Mouse (Mus musculus): ENCODE results near the gene Metap2. TPM values are rescaled to one million over a fixed set of nuclear protein-coding genes. Genes with fewer than 3 reads are reported as not detected.
"Not testable (repeated sequence)": the region's sequence is repeated elsewhere in the genome, so short reads cannot be mapped to it uniquely, and the experiment has no call there.

Metap2 gene
- polyA plus RNA-seq, 1 experiment = 1,559 TPM

DNA sequence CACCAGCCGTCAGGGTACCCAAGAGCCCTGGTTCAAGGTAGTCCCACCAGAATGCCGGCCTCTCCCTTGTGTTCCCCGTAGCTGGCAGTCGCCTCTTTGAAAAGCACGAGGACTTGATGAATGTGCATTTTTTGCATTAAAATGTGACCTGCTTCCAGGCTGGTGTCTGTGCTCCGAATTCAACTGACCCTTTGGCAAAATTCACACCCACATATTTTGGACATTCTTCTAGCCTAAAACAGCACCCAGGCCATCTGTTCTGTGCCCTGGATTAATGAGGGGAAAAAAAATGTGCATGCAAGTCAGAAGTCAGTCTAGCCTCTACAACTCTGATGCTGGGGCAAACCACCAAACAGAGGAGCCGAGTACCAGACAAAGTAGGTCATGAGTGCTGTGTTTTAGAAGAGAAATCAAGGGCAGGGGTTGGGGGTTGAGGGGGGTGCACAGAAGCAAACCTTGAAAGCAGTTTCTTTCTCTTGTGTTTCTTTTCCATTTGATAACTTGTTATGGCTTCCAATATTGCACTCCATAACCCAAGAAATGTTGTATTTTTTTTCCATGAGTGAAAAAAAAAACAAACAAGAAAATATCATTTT is 86.2 kb downstream of the Metap2 start:
- TF ChIP-seq POLR2A (IDR thresholded peaks at IDR 0.05; ENCODE audit: borderline replicate concordance, control insufficient read depth, low read depth, low read length) = no peak
- TF ChIP-seq CTCF (IDR thresholded peaks at IDR 0.05; ENCODE audit: control insufficient read depth, insufficient read depth, low read length) = no peak
- Histone ChIP-seq H3K4me3 (replicated peaks; ENCODE audit: control insufficient read depth, low read depth, low read length) (no peak overlapping the region), H3K4me1 (ENCODE audit: control insufficient read depth, insufficient read depth, low read length) (no peaks in the 10 kb centered on the region), H3K27ac (ENCODE audit: control insufficient read depth, insufficient read depth, low read depth, low read length, poor library complexity) (no peak overlapping the region)
- WGBS = 64% methylated on average over 7 of the region's 7 CpGs

GRCm38 (mm10) chr10:93809438-93809837 is 87.5 kb downstream of the Metap2 start:
- not testable (repeated sequence) for H3K27ac ChIP-seq (ENCODE audit: control insufficient read depth, insufficient read depth, low read depth, low read length, poor library complexity); H3K4me1 ChIP-seq (ENCODE audit: control insufficient read depth, insufficient read depth, low read length); H3K4me3 ChIP-seq (replicated peaks; ENCODE audit: control insufficient read depth, low read depth, low read length)
- WGBS = 85% methylated on average over 8 of the region's 8 CpGs

Other genes starting within 250 kb of the Metap2 start
- gene Usp44, start 65.5 kb downstream of the Metap2 start, polyA plus RNA-seq (2011; ENCODE audit: insufficient read depth, insufficient read length, low replicate concordance, missing spikeins) = 0.55 TPM in 1 of 2 replicates, not detected in the other
- 6.6 and 7.9 TPM in 2 replicates for gene Vezt, start 138.7 kb upstream of the Metap2 start, polyA plus RNA-seq (2011; ENCODE audit: insufficient read depth, insufficient read length, low replicate concordance, missing spikeins)
- gene Fgd6, start 138.9 kb upstream of the Metap2 start, polyA plus RNA-seq (2011; ENCODE audit: insufficient read depth, insufficient read length, low replicate concordance, missing spikeins) = 3.6 and 4.0 TPM in 2 replicates